Mouse (Mus musculus): ENCODE data around the gene Cradd.

The Cradd gene

DNA sequence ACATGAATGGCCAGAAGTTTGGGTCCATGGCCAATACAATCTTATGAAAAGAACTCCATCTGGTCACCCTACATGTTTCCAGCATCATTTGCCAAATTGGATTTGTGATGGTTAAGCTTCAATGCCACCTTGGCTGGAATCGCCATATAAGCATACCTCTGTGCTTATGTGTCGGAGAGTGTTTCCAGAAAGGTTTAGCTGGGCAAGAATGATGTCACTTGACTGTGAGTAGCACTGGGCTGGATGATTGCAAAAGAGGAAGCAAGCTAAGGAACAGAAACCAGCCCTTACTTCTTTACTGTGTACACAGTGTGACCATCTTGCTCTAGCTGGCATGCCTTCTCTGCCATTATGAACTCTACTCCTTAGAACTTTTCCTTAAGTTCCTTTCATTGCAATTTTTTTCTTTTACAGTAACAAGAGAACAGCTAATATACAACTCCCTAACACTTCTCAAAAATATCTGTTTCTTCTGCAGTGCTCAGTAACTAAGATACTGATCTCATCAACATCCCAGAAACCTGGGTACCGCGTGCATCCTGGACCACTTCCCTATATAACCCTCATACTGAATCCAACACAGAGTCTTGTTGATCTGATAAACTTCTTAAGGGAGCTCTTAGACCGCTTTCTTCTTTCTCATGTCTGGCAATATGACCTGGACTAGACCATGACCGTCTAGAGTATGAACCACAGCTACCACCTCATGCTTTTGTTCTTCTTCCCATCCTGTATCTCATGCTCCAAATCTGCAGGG lies 172.7 kb downstream of the Cradd start:
- DNase-seq: no peak

DNA sequence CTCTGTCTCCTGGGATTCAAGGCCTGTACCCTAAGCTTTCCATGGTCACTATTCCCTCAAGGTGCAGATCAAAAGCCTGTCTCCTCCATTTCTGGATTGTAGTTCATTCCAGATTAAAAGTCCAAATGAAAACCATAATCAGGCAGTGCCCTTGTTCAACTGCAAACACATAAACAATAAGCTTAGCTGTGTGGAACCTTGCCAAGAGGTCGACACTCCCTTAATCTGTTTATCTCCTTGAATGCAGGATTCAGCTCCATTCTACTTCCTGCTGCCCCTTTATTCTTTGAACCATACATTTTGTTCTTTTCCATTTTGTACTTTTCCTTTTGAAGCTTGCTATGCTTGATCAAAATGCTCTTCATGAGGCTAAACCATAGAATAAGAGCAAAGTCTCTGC lies 174.3 kb downstream of the Cradd start:
- DNase-seq: no peak

DNA sequence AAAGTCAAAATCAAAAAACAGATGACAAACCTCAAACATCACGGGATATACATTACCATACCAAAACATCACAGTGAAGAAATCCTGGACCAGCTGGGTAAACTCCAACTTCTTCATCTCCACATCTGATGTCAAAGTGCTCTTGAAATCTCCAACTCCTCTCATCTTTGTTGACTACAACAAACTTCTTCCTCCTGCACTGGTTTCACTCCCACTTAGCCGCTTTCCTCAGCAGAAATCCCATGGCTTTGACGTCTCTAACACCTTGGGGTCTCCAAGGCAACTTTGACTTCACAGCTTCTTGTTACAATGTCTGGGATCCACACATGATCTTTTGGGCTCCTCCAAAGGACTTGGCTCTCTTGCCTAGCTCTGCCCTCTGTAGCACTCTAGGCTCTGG lies 175.3 kb downstream of the Cradd start:
- no peak for DNase-seq

DNA sequence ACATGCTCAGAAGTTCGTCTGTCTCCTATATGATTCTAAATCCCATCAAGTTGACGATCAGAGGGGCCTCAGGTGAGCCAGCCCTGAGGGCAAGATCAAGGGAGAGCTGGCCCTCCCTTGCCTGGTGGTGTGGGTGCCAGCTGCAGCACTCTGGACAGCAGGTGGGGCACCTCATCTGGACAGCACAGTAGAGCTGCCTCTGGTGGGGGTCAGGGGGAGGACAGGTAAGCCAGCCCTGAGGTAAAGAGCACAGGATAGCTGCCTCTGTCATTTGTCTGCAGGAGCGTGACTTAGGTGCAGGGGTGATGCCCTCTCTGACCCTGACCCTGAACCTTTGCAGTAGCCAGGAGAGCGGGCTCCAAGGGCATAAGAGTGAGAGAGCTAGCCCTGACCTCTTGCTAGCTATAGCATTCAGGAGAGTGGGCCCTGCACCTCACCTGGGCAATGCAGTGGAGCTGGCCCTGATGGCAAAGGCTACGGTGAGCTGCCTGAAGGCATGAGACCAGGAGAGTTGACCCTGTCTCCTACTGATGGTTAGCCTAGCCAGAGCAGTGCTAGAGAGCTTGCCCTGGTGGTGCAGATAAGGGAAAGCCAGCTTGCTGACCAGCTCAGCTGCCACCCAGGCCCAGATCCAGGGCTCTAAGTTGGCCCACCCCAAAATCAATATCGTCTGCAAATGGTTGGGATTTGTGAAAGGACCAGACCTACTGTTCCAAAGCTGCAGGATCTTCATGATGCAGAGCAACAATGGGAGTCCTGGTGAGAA lies 176.6 kb downstream of the Cradd start:
- no peak for DNase-seq

DNA sequence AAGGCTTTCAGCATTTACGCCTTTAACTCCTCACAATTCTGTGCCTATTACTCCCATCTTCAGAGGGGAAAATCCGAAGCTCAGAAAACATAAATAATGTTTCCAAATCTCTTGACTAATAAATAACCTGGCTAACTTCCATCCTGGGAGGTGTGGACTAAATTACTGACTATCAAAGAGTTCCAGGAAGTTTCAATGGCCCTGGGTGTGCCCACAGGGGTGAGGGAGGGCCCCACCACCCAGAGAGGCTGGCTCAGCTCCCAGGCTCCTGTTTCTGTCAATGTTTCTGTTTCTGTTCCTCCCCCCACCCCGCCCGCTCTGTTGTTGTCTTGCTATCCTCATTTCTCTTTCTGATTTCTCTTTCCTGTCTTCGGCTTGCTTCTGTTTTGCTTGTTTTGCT lies 177.4 kb downstream of the Cradd start:
- no peak for DNase-seq

DNA sequence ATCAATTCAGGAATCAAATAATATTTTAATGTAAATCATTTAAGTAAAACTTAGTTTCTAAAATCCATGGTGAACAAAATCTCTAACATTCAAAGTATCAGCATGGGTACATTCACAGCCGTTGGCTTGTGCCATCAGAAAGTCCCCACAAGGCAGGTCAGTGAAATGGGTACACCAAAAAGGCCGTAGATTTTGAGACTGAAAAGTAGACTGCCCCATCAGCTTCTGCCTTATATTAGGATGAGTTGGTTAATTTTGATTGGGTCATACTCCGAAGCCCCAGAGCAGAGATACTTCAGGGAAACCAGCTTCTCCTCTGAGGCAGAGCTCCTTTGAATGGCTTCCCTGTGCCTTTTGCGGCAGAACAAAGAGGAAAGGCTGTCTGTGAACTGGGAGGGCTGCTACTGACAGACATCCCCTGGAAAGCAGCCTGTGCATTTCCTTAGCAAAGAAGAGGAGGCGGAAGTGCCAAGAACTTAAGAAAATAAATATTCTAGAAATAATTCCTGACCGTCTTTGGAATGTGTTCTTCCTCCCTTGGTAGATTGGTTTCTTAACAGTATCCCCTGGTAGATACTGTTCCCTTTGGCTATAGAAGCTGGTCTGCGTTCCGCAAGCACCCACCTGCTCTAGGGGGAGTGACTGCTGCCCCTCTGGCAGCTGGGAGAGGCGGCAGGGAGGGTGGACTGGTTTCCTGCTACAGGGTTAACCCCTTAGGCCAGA lies 178.6 kb downstream of the Cradd start:
- DNase-seq: no peak

DNA sequence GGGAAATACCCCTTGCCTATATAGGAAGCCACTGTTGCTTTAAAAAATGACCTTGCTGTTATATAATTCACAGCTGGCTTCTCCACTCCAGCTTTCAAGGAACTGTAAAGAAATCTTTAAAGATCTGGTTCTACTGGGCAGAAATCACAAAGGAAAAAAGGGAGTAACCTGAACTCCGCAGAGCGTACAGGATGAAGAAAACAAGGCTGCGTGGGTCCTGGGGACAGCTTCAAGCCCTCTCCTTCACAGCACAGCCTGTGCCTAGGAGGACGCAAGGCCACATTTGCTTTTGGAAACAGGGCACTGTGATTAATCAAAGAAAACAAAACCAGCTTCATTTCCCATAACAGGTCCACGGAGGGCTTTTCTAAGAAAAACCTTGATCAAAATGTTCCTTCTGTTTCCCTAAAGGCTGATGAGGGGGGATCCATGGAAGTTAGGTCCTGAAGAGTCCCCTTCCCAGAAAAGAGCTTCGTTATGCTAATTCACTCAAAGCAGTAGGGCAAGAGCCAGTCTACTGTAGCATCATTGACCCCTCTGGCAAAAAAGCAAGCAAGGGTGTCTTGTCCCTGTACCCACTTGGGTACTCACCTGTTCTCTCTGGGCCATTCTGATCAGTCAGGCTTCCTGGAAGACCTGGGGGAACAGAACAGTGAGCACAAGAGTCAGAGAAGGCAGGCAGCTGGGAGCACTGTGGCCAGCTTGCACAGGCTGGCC lies 179.4 kb downstream of the Cradd start:
- DNase-seq: no peak

DNA sequence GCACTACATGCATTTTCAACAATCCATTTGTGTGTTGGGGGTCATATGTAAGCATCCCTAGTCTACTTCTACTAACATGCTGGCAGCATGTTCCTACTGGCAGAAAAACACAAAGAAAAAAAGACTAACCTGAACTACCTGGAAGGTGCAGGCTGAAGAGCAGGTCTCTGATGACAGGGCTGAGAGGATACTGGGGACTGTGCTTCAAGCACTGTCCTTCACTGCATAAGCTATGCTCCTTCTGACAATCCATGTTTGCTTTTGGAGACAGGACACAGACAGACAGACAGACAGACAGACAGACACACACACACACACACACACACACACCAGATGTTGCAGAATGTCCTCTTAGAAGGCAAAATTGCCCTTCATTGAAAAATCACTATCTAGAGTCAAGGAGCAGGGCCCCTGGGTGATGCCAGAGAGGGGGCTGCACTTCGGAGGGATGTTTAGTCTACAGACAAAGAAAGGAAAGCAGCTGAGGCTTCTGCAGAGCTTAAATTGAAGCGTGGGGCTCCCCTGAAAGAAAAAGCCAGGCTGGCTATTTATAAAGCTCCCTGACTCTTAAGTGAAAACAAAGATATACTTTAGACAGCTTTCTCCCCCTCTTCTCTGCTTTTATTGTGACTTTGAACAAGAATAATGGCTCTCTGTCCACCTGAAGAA lies 180.4 kb downstream of the Cradd start:
- DNase-seq: no peak

DNA sequence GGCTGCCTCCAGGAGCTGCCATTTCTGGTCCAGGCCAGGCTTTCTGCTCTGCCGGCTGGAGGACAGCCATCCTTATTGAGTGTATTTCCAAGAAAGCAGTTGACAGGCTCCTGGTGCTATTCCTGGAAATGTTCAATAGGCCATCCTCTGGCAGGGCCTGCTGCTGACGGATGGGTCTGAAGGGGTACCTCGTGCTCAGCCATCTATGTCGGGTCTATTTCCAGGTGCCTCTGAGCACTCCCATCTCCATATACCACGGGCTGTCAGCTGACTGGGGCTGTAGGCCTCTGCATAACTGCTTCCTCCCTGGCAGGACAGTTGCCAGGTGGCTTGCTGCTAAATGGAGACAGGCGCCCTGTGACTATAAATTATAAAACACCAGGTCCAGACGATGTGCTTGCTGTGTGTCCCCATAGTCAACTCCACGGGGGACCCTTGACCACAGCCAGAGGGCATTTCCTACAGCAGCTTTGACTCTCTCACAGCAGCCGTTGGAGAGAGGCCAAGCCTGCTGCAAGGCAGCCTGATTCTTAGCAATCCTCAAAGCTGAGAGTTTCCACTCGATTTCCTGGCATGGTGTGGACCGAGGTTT lies 181.0 kb downstream of the Cradd start:
- DNase-seq: no peak

DNA sequence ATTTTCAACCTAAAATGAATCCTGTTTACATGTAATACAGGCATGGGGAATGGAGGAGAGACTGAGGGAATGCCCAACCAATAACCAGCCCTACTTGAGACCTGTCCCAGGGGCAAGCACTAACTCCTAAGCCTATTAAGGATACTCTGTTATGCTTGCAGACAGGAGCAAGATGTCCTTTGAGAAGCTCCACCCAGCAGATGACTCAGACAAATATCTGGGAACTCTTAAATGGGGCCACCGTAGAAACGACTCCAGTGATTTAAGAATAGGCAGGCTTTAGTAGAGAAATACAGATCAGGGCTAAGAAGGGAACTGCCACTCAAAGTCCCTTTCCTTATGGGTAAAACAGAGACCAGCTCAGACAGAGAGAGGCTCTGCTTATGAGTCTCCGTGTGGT lies 182.9 kb downstream of the Cradd start:
- DNase-seq: no peak

DNA sequence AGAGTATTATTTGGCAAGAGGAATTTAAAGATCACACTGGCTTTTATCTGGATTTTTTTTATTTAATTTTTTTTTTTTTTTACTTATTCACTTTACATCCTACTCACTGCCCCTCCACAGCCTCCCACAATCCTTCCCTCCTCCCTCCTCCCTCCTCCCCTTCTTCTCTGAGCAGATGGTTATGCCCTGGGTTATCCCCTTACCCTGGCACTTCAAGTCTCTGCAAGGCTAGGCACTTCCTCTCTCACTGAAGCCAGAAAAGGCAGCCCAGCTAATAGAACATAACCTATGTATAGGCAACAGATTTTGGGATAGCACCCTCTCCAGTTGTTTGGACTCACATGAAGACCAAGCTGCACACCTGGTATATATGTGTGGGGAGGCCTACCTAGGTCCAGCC lies 183.7 kb downstream of the Cradd start:
- DNase-seq: no peak

DNA sequence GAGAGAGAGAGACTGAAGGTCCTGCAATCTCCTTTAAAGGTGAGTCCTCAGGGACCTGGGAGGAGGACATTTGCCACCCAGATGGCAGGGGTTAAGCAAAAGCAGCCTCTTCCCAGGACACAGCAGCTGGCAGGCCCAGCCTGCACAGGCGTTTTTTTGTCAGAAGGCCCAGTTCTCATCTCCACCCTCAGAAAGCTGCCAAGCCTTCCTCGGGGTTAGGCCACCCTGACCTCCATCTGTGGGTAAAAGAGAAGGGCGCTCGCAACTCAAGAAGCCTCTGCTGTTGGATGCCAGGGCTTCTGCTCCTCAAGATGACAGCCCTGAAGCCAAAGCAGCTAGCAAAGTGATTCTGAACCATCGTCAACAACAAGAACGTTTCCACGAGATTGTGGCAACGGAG lies 184.3 kb downstream of the Cradd start:
- DNase-seq: no peak

DNA sequence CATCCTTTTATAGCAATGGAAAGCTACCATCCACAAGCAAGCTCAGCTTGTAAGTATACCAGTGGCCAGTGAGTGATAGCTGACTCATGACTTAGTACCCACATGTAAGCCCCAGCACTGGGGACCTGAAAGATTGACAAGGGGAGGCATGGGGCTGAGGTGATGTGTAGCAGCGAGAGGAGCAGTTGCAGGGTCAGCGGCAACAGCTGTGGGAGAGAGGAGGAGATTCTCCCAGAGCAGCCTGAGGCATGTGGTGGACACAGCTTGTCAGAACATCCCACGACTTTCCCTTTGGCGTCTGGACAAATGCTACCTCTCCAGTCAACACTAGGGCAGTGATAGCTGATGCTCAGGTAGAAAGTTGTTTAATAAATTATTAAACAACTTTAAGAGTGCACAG lies 190.9 kb downstream of the Cradd start:
- DNase-seq: no peak
